Mouse (Mus musculus) heart, adult 2 months (tissue): ENCODE data around the gene H2-Ob.

Source experiments
- CTCF ChIP-seq: fragments of 200-600 bp; IDR thresholded peaks from 2 replicates; pipeline ENCODE4 v1.8.1; 2022; ENCODE audit warnings: antibody characterized with exemption, mild to moderate bottlenecking, moderate library complexity
- EP300 ChIP-seq: fragments of 200-500 bp; IDR thresholded peaks from 2 replicates; pipeline ENCODE4 v1.6.1; 2011; ENCODE audit warnings: low read depth, low read length, control low read depth; ENCODE audit not compliant: insufficient read depth
- POLR2A ChIP-seq: fragments of 200-500 bp; IDR thresholded peaks from 2 replicates; pipeline ENCODE4 v1.6.1; 2011; ENCODE audit warnings: mild to moderate bottlenecking, low read depth, low read length, control low read depth; ENCODE audit not compliant: insufficient read depth

- TF ChIP-seq CTCF (no peak), POLR2A (no peak), EP300 (no peak)
Measured at GRCm38 (mm10) chr17:34293533-34293932, 54.8 kb downstream of the H2-Ob start.
